Mouse (Mus musculus) lung, postnatal 25 days (tissue): ENCODE results near the gene Crebrf.

ENCODE experiments used
- DNase-seq: peaks from one replicate; pipeline ENCODE4 v3.0.0; 2022; ENCODE audit warnings: low spot score

The Crebrf gene

DNA sequence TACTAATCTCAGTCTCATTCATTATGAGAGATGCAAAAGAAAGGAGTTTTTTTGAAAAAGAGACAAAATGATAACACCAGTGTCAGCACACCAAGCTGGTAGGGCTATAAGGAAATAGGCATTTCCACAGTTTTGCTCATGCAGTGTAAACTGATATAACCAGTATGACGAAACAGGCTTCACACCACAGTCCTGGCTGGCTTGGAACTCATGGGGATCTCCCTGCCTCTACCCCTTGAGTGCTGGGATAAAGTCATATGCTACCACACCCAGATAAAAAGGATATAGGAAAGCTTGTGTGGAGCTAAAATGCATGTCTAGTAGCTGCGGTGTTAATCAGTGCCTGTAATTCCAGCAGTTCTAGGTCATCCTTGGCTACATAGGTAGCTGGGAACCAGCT lies 64.0 kb downstream of the Crebrf start:
- no peak for DNase-seq

DNA sequence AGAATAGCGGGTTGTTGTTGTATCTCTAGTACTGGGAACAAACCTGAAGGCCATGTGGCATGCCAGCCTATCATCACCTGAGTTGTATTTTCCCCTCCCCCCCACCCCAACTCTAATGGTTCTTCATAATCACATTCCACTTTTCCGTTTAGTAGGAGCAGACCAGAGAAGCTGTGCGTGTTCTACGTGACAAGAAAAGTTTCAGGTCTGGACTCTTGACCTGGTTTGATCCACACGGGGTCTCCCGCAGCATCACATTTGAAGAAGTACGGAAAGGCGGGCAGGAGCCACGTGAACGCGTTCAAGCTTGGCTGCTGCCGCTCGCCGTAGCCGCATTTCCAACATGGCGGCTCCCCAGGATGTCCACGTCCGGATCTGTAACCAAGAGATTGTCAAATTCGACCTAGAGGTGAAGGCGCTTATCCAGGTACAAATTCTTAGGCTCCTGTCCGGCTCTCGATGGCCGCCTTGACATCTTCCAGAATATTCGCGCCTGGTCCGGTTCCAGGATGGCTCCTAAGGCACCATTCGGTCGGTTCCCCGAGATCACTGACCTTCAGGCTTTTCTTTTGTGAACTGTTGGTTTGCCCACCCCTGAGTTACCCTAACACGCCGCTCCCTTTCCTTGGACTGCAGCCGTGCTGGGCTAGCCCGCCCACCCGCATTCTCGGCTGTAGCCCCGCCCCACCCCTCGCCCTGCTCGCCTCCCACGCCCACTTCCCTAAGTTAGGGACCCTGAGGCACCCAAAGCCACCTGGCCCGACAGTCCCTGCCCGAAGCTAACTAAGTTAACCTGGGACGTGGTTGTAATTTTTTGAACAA lies 65.5 kb downstream of the Crebrf start, which contains the start of gene Bnip1:
TSS of gene Bnip1 (plus strand) at position 317 of the 822 bp plus-strand sequence.
- peak; percentile 75 for DNase-seq

DNA sequence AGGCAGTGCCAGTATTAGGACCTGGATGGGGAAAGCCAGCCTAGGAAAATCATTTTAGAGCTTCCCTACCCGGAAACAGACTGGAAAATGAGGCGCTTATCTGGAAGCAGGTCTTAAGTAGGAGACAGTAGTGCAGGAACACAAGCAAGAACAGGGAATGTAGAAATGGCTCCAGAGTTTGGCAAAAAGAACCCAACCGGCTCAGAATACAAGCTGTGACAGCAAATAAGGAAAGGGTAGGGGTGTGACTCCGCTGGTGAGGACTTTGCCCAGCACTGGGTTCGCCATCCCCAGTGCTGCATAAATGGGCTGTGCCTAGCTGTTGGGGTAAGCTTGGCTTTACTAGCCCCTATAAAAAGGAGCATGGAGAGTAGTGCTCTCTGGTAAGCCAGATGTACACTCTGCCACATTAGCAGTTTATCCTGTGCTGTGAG lies 66.2 kb downstream of the Crebrf start:
- DNase-seq: no peak

DNA sequence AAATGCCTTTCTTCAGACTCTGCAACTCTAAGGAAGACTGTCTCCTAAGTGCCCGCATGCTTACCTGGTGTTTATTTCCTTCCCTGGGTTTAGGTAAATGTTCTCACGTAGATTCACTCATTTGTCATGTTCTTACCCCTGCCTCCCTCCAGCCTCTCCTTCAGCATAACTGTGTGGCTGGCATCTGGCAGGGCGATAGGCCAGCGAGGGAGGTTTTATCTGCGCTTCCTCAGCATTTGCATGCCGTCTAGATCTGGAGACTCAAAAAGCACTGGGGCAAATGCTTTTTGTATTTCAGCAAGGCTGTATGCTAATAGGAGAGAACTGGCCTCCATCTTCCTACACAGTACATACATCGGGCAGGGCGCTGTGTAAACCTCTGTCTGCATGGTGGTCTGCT lies 69.1 kb downstream of the Crebrf start:
- DNase-seq: no peak

- DNase-seq: no peak
Measured at GRCm38 (mm10) chr17:26786586-26786985, 71.1 kb downstream of the Crebrf start.

GRCm38 (mm10) chr17:26788986-26789385 lies 73.5 kb downstream of the Crebrf start:
- DNase-seq: no peak

DNA sequence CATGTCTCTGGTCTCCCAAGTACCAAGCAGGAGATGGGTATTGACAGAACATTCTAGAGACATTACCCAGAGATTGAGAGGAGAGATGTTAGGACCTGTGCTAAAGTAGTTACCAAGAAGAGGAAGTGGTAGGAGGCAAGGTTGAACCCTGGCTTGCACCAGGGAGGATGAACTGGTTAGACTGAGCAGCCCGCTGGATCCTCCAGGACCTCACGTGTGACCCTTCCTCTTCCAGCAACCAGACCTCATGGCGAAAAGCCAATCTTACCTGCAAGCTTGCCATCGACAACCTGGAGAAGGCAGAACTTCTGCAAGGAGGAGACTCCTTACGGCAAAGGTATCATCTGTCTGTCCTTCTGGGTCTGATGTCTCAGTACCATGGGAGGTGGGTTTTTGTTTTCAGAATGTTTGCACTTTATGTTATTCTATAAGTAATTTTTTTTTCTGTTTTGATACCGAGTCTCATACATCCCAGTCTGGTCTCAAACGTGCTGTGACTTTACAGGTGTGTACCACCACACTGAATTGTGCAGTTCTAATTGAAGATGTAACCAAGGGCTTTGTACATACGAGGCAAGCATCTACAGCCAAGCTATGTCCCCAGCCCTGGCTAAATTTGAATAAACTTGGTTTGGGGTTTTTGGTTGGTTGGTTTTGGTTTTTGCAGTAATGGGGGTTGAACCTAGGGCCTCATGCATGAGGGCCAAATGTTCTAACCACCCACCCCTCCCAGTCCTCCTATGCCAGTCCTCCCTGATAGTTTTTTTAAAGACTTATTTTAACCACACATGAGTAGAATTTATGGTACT lies 74.2 kb downstream of the Crebrf start:
- DNase-seq: no peak

DNA sequence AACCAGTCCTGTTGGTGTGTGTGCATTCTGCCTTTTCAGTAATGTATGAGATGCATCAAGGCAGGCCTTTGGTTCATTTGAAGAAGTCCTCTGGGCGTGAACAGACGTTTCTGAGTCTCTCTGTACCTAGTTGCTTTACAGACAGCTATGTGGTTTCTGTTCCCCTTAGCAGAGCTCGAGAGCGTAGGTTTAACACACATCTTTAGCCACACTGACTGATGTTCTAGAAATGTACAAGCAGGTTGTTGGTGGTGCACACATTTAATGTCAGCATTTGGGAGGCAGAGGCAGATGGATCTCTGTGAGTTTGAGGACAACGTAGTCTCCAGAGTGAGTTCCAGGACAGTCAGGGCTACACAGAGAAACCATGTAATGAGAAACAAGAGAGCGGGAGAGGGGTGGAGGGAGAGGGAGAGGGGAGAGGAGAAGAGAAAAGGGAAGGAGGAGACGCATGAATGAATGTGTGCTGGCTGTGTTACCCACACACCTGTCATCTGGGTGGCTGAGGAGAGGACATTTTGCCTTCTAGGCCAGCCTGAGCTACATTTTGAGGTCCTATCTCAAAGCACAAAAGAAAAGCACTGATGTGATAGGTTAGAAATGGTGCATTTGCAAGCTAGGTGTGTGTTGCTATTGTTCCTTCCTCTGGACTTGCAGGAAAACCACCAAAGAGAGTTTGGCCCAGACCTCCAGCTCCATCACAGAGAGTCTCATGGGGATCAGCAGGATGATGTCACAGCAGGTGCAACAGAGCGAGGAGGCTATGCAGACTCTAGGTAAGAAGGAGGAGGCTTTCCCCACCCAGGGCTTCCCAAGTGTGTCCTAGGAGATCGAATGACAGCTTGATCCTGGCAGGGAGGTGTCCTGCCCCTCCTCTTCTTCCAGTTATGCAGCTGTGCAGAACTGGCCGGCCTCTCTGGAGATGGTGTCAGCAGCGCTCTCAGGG lies 75.1 kb downstream of the Crebrf start:
- DNase-seq: no peak

GRCm38 (mm10) chr17:26791580-26791979 lies 76.1 kb downstream of the Crebrf start:
- DNase-seq: no peak

DNA sequence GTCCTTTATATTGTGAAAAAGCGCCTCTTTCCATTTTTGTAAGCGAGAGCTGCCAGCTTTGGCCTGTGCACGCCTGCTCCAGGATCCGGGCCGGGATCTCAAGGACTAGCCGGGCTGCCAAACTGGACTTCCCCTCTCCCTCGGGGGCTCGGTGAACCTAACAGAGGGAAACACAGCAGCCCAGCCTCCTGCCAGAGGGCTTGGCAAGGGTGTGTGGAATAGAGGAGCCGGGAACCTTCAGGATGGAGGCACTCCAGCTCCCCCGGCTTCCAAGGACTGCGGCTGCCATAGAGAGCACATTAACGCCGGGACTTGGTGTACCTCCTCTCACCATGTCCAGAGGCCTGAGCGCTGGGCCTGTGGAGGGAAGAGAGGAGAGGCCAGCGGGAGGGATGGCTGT lies 76.6 kb downstream of the Crebrf start:
- DNase-seq: no peak

GRCm38 (mm10) chr17:26793068-26793765 lies 77.8 kb downstream of the Crebrf start:
- DNase-seq: no peak

DNA sequence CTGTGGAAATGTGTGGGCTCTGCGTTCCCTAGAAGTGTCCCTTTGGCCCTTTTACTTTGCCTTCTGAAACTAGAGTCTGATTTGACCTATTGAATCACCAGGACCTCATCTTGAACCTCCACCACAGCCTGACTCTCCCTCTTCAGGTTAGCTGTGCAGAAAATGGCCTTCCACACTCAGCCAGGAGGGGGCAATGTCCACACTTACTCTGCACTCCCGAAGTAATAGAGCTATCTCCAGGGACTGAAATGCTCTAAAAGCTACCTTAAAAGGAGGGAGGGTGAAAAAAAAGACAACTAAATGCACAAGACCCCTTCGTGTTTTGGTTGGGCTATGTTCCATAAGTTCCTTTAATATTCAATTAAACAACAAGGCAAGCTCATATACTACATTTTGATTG lies 79.3 kb downstream of the Crebrf start:
- DNase-seq: peak; percentile 53

DNA sequence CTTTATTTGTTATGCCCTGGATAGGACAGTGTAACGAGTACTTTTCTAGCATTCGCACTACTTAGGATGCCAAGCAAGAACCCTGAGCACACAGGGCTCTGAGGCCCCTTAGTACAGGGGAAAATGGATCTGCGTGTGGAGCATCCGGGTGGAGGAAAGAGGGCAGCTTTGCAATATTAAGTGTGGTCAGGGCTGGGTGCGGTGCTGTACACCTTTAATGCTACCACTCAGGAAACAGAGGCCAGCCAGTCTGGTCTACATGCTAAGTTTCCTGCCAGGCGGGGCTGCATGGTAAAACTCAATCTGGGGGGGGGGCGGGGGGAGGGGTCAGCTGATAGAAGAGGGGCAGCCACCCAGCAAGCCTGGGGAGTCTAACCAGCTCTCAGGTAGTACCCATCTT lies 79.9 kb downstream of the Crebrf start:
- DNase-seq: no peak

DNA sequence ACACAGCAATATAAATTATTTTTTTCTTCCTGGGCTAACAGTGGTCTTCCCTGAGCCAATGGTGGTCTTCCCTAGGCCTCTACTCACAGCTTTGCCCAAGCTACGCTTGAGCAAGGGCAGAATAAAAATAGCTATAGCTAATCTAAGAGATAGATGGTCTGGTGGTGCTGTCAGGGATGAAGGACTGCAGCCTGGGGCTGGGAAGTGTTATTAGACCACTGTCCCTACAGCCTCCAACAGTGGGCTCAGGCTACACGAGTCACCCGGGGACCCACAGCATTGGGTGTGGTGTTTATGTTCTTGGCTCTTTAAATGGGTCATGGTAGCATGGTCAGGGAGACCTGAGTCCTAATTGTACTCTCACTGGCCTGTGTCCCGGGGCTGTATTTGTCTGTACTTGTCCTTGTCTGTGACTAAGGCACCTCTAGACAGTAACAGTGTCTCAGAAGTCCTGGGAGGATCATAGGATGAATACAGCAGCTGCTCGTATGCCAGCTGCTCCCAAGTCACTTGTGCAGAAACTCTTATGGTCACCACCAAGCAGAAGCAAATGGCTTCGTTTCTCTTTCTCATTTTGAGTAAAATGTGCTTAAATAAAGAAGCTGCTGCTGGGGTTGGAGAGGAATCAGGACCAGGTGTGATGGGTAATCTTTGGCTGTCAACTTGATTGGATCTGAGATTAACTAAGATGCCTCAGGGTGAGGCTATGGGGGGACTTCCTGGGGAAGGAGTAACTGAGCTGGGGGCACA lies 82.1 kb downstream of the Crebrf start:
- DNase-seq: no peak

DNA sequence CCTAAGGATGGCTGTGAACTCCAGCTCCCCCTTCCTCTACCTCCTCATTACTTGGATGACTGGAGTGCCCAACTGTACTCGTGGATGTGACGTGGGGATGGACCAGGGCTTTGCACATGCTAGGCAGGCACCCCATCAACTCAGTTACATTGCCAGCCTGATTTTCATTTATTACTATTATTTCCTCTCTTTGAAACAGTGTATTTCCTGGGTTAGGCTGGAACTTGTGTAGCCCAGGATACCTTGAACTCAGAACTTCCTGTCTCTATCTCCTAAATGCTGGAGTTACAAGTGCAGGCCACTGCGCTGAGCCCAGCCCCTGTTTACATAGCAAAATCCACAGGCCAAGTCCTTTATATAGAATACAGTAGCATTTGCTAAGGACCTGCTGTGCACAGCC lies 87.4 kb downstream of the Crebrf start:
- no peak for DNase-seq

- no peak for DNase-seq
Measured at GRCm38 (mm10) chr17:26812607-26813006, 97.2 kb downstream of the Crebrf start.

DNA sequence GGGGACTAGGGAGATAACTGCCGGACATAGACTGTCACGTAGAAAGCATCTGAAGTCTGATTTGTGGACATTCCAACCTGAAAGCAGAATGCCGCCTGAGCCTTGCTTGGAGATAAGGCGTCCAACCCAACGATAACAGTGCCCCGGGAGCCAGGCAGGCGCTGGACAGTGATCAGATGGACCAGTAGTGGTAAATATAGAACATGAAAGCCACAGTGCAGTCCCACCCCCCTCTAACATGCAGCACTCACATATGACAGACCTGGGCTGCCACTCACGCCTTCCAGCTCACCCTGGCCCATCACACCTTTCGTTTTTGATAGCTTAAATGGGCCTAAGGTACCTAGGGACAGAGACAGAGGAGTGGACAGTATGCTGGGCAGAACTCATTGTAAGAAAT lies 98.0 kb downstream of the Crebrf start:
- DNase-seq: no peak

DNA sequence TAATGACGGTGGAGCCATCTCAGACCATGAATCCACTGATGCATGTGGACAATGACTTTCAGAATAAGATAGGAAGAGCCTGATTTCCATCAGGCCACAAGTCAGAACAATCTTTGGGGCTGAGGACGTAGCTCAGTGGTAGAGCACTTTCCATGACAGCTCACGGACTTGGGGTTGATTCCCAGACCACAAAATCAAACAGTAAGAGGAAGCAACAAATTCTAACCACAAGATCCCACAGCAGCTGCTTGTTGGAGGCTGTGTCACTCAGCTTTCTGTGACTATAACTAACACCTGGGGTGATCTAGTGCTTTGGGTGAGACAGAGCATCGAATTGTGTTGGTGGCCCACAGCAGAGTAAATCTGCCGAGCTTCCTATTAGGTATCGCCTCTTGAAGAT lies 101.4 kb downstream of the Crebrf start:
- DNase-seq: no peak

DNA sequence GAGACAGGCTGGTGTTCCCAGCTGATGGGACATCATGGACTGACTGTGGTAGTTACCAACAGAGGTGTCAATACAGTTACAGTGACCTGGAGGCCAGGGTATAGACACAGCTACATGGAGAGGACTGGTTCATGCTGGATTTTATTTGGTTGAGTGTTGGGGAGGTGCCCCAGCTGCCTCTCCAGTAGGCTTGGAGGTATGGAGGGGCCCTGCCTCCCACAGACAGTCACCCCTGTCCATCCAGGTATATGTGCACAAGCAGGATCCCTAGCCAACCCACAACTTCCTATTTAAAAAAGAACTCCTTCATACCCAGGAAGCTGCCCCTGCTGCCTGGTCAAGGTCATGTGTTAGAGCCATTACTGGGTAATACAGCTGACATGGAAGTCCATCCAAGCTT lies 102.3 kb downstream of the Crebrf start:
- no peak for DNase-seq

DNA sequence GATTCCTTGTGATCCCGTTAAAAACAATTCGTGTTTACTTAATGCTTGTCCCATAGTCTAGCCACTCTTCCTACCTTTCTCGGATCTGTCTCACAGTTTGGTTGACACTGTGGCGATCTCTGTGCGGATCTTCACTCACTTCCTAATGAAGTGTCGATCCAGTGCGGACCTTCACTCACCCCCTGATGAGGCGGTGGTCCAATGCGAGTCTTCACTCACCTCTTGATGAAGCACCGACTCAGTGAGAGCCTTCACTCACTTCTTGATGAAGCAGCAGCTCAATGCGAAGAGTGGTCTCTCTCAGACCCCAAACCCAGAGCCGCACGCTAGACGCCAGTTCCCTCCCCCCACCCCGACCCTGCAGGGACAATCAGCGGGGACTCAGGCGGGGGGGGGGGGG lies 110.7 kb downstream of the Crebrf start:
- DNase-seq: no peak
